Comparison of ENCODE assay signal across 16 mouse cellular contexts in genomic region chr16:31305199-31305919, GRCm38 (mm10). TPM values are rescaled to one million over a fixed set of nuclear protein-coding genes. Genes with fewer than 3 reads are reported as not detected.
"Had no signal": no experiment of that assay in that cellular context is flagged by ENCODE, and none has a peak within 500 bp of the region (broad histone marks: within the 10 kb centered on the region; RNA-seq: fewer than 3 reads in every experiment).

No protein-coding gene starts in this region.

- H3K9me3 ChIP-seq: lung, embryonic 15.5 days; midbrain, embryonic 12.5 days; neural tube, embryonic 12.5 days; stomach, embryonic 15.5 days had no signal

- H3K4me3 ChIP-seq: lung, embryonic 15.5 days; midbrain, embryonic 12.5 days; neural tube, embryonic 12.5 days; stomach, embryonic 15.5 days had no signal

- H3K9ac ChIP-seq: liver, embryonic 14.5 days; lung, embryonic 15.5 days; midbrain, embryonic 12.5 days; neural tube, embryonic 12.5 days; stomach, embryonic 15.5 days had no signal

- DNase-seq: lung, adult 2 months; lung, postnatal 4 days; midbrain, embryonic 14.5 days; right cerebral cortex, postnatal 14 days; thymus, adult 2 months; thymus, postnatal 25 days had no signal

- ATAC-seq: lung, postnatal 0 days; midbrain, embryonic 16.5 days had no signal

- H3K27me3 ChIP-seq: lung, embryonic 15.5 days; neural tube, embryonic 12.5 days; stomach, embryonic 15.5 days had no signal

- H3K36me3 ChIP-seq: lung, embryonic 15.5 days; midbrain, embryonic 12.5 days; neural tube, embryonic 12.5 days; stomach, embryonic 15.5 days had no signal

- H3K27ac ChIP-seq: liver, embryonic 14.5 days; lung, embryonic 15.5 days; midbrain, embryonic 12.5 days; neural tube, embryonic 12.5 days; stomach, embryonic 15.5 days; stomach, postnatal 0 days had no signal

- H3K4me1 ChIP-seq: stomach, embryonic 15.5 days had no signal

- H3K4me2 ChIP-seq: lung, embryonic 15.5 days; midbrain, embryonic 12.5 days; neural tube, embryonic 12.5 days; stomach, embryonic 15.5 days had no signal

RNA-seq across cellular contexts. Expression of gene Apod, which starts 9.2 kb away (rescaled TPM):
- total RNA-seq: megakaryocyte-erythroid progenitor cell, adult 5-6 weeks had no signal
- polyA plus RNA-seq: liver, embryonic 16.5 days had no signal
